Mouse (Mus musculus) hindbrain, embryonic 10.5 days (tissue): ENCODE measurements at regions not wholly inside any gene's neighbourhood (a gene's known extent, or its start where the extent isn't known, plus 50 kb on each side); places are given as distances from the start of the nearest gene placed in this dataset.
"Not testable (repeated sequence)": the region's sequence is repeated elsewhere in the genome, so short reads cannot be mapped to it uniquely, and the experiment has no call there.

Experiments
- DNase-seq: peaks from one replicate; pipeline ENCODE4 v3.0.0-alpha.2; 2017; ENCODE audit warnings: low spot score
- H3K27ac ChIP-seq: fragments of 300-500 bp; sonication (generic); 2 replicates; pipeline ENCODE4 v1.5.1; 2016; ENCODE audit warnings: mild to moderate bottlenecking, moderate library complexity
- H3K27me3 ChIP-seq: fragments of 300-500 bp; sonication (generic); 2 replicates; pipeline ENCODE4 v1.6.1; 2016; ENCODE audit warnings: mild to moderate bottlenecking; ENCODE audit not compliant: poor library complexity, insufficient read depth, severe bottlenecking
- H3K36me3 ChIP-seq: fragments of 300-500 bp; sonication (generic); 2 replicates; pipeline ENCODE4 v1.6.1; 2016; ENCODE audit warnings: mild to moderate bottlenecking, moderate library complexity
- H3K4me1 ChIP-seq: fragments of 300-500 bp; sonication (generic); replicated peaks from 2 replicates; pipeline ENCODE4 v1.6.1; 2016; ENCODE audit warnings: mild to moderate bottlenecking
- H3K4me3 ChIP-seq: fragments of 300-500 bp; sonication (generic); 2 replicates; pipeline ENCODE4 v1.5.1; 2016; ENCODE audit warnings: mild to moderate bottlenecking, moderate library complexity
- H3K9me3 ChIP-seq: fragments of 300-500 bp; sonication (generic); 2 replicates; pipeline ENCODE4 v1.6.1; 2016; ENCODE audit warnings: mild to moderate bottlenecking, moderate library complexity
- WGBS: fragments of 180-500 bp; shearing (Covaris S2); methylation state at CpG from one replicate; pipeline ENCODE4 v1.1.7; 2016; 5-methylcytosine and 5-hydroxymethylcytosine counted together

GRCm38 (mm10) chrX:82249456-82249855 lies 699.2 kb upstream of the Dmd start:
- H3K27ac ChIP-seq, H3K27me3 ChIP-seq, H3K4me3 ChIP-seq, H3K9me3 ChIP-seq, DNase-seq, H3K4me1 ChIP-seq, H3K36me3 ChIP-seq: not testable (repeated sequence)
- WGBS = 41% methylated on average over 1 of the region's 1 CpGs

- DNase-seq, H3K4me3 ChIP-seq, H3K9me3 ChIP-seq, H3K36me3 ChIP-seq, H3K4me1 ChIP-seq, H3K27me3 ChIP-seq, H3K27ac ChIP-seq: not testable (repeated sequence)
- 72% methylated on average over 4 of the region's 4 CpGs for WGBS
These were observed 666.3 kb upstream of the Dmd start for GRCm38 (mm10) chrX:82282376-82282775.

- Histone ChIP-seq H3K9me3 (no peaks in the 10 kb centered on the region), H3K4me1 (no peaks in the 10 kb centered on the region), H3K27ac (no peak overlapping the region), H3K4me3 (peak overlapping the region; percentile 39), H3K27me3 (no peaks in the 10 kb centered on the region), H3K36me3 (no peaks in the 10 kb centered on the region)
- 23% methylated on average over 18 of the region's 18 CpGs for WGBS
- DNase-seq = no peak
These were observed 637.7 kb upstream of the Dmd start for GRCm38 (mm10) chrX:82310764-82311492.
